Mouse (Mus musculus): ENCODE results near the gene Arnt. TPM values are rescaled to one million over a fixed set of nuclear protein-coding genes. Genes with fewer than 3 reads are reported as not detected.
"Not testable (repeated sequence)": the region's sequence is repeated elsewhere in the genome, so short reads cannot be mapped to it uniquely, and the experiment has no call there.

Gene Arnt
- total and polyA plus RNA-seq, 2 experiments from 2014 or later, result 8.7 to 12.4 TPM

DNA sequence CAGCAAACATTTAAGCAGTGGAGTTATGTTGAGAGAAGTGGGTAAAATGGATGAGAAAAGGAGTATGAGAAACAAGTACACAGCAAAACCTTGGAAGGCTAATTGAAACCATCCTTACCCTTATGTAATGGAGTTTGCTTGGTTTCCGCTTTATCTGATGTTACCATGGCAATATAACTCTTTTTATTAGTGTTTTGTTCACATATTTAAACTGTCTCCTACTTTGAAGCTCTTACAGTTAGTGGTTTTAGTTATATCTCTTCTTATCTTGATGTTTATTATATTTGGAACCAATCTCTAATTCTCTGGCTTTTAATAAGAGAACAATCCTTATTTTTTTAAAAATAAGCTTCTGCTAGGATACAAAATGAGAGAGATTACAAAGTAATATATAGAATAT, 21.9 kb upstream of the Arnt start:
- no peak for DNase-seq (ENCODE audit: low spot score)
- 83% methylated on average over 1 of the region's 1 CpGs for WGBS
- H3K36me3 ChIP-seq (ENCODE audit: insufficient read depth, low read length), result no peaks in the 10 kb centered on the region
- no peaks in the 10 kb centered on the region for H3K4me1 ChIP-seq (ENCODE audit: insufficient read depth, low read length)
- TF ChIP-seq CTCF (IDR thresholded peaks at IDR 0.05), result no peak
- no peak for ATAC-seq (ENCODE audit: low FRiP score)
- H3K27ac ChIP-seq (ENCODE audit: low read depth, low read length), result no peak overlapping the region
- no peaks in the 10 kb centered on the region for H3K9me3 ChIP-seq (ENCODE audit: low read length)
- no peaks in the 10 kb centered on the region for H3K27me3 ChIP-seq (ENCODE audit: insufficient read depth, low read length)
- H3K9ac ChIP-seq (replicated peaks; ENCODE audit: low read length, poor library complexity, severe bottlenecking), result no peak overlapping the region
- no peak overlapping the region for H3K4me3 ChIP-seq (ENCODE audit: low read depth, low read length)
- H3K4me2 ChIP-seq (ENCODE audit: low read depth, low read length, poor library complexity, severe bottlenecking), result no peak overlapping the region

DNA sequence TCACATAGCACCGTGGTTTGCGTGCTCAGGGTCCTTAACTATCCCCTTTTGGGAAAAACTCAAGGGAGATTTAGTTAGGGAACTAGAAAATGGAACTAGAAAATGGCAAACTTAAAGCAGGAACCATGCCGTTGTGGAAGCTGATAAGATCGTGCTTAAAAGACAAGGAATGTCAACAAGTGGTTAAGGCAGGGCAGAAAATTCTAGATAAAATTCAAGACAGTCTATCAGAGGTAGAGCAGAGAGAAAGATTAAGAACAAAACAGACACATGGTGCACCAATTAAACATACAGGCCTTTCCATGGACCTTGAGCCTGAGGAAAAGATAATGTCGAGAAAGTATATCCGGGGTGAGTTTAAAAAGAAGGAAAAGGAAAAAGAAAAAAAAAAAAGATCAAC, 16.3 kb upstream of the Arnt start:
- Histone ChIP-seq H3K4me2 (ENCODE audit: low read depth, low read length, poor library complexity, severe bottlenecking) (no peak overlapping the region), H3K9ac (replicated peaks; ENCODE audit: low read length, poor library complexity, severe bottlenecking) (no peak overlapping the region), H3K9me3 (ENCODE audit: low read length) (no peaks in the 10 kb centered on the region), H3K27me3 (ENCODE audit: insufficient read depth, low read length) (no peaks in the 10 kb centered on the region), H3K36me3 (ENCODE audit: insufficient read depth, low read length) (no peaks in the 10 kb centered on the region), H3K4me3 (ENCODE audit: low read depth, low read length) (no peak overlapping the region), H3K27ac (ENCODE audit: low read depth, low read length) (no peak overlapping the region), H3K4me1 (ENCODE audit: insufficient read depth, low read length) (no peaks in the 10 kb centered on the region)
- ATAC-seq (ENCODE audit: low FRiP score) (no peak), DNase-seq (ENCODE audit: low spot score) (no peak)
- WGBS, result 94% methylated on average over 6 of the region's 6 CpGs
- TF ChIP-seq CTCF (IDR thresholded peaks at IDR 0.05), result no peak

DNA sequence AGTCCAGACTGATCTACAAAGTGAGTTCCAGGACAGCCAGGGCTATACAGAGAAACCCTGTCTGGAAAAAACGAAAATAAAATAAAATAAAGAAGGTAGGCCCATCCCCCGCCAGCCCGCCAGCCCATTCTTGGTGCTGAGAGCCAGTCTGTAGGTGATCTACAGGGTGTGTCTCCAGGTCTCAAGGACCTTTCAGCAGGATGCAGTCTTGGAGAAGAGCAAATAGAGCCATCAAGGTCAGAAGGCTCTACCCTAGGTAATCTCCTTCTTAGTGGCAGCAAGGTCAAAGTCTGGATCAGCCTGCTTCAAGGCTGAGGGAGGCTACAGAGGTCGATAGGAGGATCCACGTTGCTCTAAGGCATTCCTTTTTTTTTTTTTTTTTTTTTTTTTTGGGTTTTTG, 7.7 kb upstream of the Arnt start:
- WGBS, result 84% methylated on average over 5 of the region's 5 CpGs
- H3K27me3 ChIP-seq (ENCODE audit: insufficient read depth, low read length); H3K9me3 ChIP-seq (ENCODE audit: low read length); H3K9ac ChIP-seq (replicated peaks; ENCODE audit: low read length, poor library complexity, severe bottlenecking); H3K4me1 ChIP-seq (ENCODE audit: insufficient read depth, low read length); ATAC-seq (ENCODE audit: low FRiP score); H3K36me3 ChIP-seq (ENCODE audit: insufficient read depth, low read length); H3K4me2 ChIP-seq (ENCODE audit: low read depth, low read length, poor library complexity, severe bottlenecking); DNase-seq (ENCODE audit: low spot score); H3K4me3 ChIP-seq (ENCODE audit: low read depth, low read length); H3K27ac ChIP-seq (ENCODE audit: low read depth, low read length): not testable (repeated sequence)

DNA sequence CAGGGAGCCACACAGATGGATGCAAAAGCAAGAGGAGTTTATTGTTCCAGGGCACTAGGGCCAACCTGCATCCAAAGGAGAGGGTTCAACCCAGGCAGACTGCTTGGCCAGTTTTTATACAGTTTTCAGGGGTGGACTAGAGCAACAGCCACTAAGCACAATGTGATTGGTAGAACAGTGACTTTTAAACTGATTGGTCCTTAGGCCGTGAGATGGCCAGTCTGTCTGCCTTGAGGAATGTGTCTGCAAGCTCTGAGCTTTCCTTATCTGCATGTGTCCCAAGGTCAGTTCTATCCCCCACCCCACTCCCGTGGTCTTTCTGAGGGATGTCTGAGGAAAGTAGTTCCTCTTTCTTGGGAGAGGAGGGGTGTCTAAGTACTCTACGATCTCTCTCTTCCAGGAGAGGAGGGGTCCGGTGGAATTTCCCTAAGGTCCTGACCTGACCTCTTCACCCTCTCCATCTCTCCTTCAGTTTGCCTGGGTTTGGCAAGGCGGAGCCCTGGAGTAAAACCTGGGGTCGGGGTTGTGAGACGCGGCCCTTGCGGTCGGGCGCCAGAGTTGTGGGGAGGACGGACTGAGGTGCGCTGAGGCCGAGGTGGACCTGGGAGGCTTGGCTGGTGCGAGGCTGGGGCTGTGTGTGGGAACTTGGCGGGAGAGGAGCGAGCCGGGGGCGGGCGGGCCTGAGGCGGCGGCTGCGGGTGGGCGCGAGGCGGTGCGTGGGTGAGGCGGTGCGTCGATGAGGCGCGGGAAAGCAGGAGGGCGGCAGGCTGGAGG, 6.9 kb upstream of the Arnt start:
- 69% methylated on average over 7 of the region's 33 CpGs for WGBS
- not testable (repeated sequence) for H3K27ac ChIP-seq (ENCODE audit: low read depth, low read length); H3K9ac ChIP-seq (replicated peaks; ENCODE audit: low read length, poor library complexity, severe bottlenecking); H3K27me3 ChIP-seq (ENCODE audit: insufficient read depth, low read length); H3K36me3 ChIP-seq (ENCODE audit: insufficient read depth, low read length); H3K9me3 ChIP-seq (ENCODE audit: low read length); DNase-seq (ENCODE audit: low spot score); H3K4me1 ChIP-seq (ENCODE audit: insufficient read depth, low read length)
- Histone ChIP-seq H3K4me3 (ENCODE audit: low read depth, low read length) (peak overlapping the region; percentile 25; the same call in 1 of the 2 replicates), H3K4me2 (ENCODE audit: low read depth, low read length, poor library complexity, severe bottlenecking) (peak overlapping the region; percentile 46)
- peak; percentile 70 for ATAC-seq (ENCODE audit: low FRiP score)

DNA sequence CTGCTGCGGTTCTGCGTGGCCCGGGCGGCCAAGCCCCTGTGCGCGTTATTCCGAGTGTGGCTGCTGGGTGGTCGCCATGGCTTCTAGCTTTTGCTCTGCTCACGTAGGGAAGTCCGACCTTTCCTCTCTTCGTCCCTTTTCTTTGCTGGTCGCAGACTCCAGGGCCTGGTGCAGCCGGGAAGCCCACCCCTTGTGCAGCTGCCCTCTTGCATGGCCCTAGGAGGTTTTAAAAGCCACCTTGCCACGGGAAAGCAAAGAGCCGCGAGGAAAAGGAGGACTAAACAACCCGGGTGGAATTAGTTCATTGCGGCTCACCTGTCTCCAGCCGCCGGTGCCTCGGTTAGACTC, 6.3 kb upstream of the Arnt start:
- H3K27me3 ChIP-seq (ENCODE audit: insufficient read depth, low read length); H3K27ac ChIP-seq (ENCODE audit: low read depth, low read length); H3K9ac ChIP-seq (replicated peaks; ENCODE audit: low read length, poor library complexity, severe bottlenecking); DNase-seq (ENCODE audit: low spot score); H3K9me3 ChIP-seq (ENCODE audit: low read length); H3K4me1 ChIP-seq (ENCODE audit: insufficient read depth, low read length); H3K36me3 ChIP-seq (ENCODE audit: insufficient read depth, low read length): not testable (repeated sequence)
- 27% methylated on average over 11 of the region's 21 CpGs for WGBS
- H3K4me3 ChIP-seq (ENCODE audit: low read depth, low read length), result peak overlapping the region; percentile 25
- ATAC-seq (ENCODE audit: low FRiP score), result peak; percentile 47; the same call in 1 of the 2 replicates
- H3K4me2 ChIP-seq (ENCODE audit: low read depth, low read length, poor library complexity, severe bottlenecking), result peak overlapping the region; percentile 46

DNA sequence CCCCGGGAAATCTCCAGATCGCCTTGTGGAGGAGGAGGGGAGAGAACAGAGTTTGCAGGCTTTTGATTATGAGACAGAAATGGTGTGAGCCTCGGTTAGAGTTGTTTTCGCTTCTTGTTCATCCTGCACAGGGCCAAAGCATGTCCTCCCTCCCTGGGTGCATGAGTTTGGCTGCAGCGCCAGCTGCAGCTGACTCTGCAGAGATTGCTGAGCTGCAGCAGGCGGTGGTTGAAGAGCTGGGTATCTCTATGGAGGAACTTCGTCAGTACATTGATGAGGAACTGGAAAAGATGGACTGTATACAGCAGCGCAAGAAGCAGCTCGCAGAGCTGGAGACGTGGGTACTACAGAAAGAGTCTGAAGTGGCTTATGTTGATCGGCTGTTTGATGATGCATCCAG, 5.8 kb upstream of the Arnt start:
- not testable (repeated sequence) for H3K27me3 ChIP-seq (ENCODE audit: insufficient read depth, low read length); DNase-seq (ENCODE audit: low spot score); H3K27ac ChIP-seq (ENCODE audit: low read depth, low read length); H3K4me1 ChIP-seq (ENCODE audit: insufficient read depth, low read length); H3K36me3 ChIP-seq (ENCODE audit: insufficient read depth, low read length); H3K9me3 ChIP-seq (ENCODE audit: low read length); H3K9ac ChIP-seq (replicated peaks; ENCODE audit: low read length, poor library complexity, severe bottlenecking); H3K4me2 ChIP-seq (ENCODE audit: low read depth, low read length, poor library complexity, severe bottlenecking); H3K4me3 ChIP-seq (ENCODE audit: low read depth, low read length)
- WGBS, result 79% methylated on average over 4 of the region's 11 CpGs
- 0 out of 2 replicates have a peak, but pooled peaks have one; percentile 49 for ATAC-seq (ENCODE audit: low FRiP score)

Measured in midbrain, postnatal 0 days (tissue).